Mouse (Mus musculus) forebrain, embryonic 12.5 days (tissue): ENCODE results near the gene Pou4f1. TPM values are rescaled to one million over a fixed set of nuclear protein-coding genes. Genes with fewer than 3 reads are reported as not detected.
A peak's percentile ranks its signal among the peaks of the same experiment; 100 is the strongest.
"Not testable (repeated sequence)": the region's sequence is repeated elsewhere in the genome, so short reads cannot be mapped to it uniquely, and the experiment has no call there.

ENCODE experiments used
- ATAC-seq: fragments of 200-750 bp; cut with Nextera tagmentation; 2 replicates; pipeline ENCODE4 v1.8.0; 2017; ENCODE audit warnings: moderate TSS enrichment; ENCODE audit not compliant: low FRiP score
- H3K27ac ChIP-seq: fragments of 300-500 bp; sonication (generic); 2 replicates; pipeline ENCODE4 v1.5.1; 2016; ENCODE audit warnings: mild to moderate bottlenecking
- H3K27me3 ChIP-seq: fragments of 300-500 bp; sonication (generic); 2 replicates; pipeline ENCODE4 v1.6.1; 2016; ENCODE audit warnings: mild to moderate bottlenecking
- H3K36me3 ChIP-seq: fragments of 300-500 bp; sonication (generic); replicated peaks from 2 replicates; pipeline ENCODE4 v1.6.1; 2016; ENCODE audit warnings: mild to moderate bottlenecking
- H3K4me1 ChIP-seq: fragments of 300-500 bp; sonication (generic); 2 replicates; pipeline ENCODE4 v1.6.1; 2016
- H3K4me2 ChIP-seq: fragments of 300-500 bp; sonication (generic); 2 replicates; pipeline ENCODE4 v1.6.1; 2016; ENCODE audit warnings: mild to moderate bottlenecking, moderate library complexity
- H3K4me3 ChIP-seq: fragments of 300-500 bp; sonication (generic); replicated peaks from 2 replicates; pipeline ENCODE4 v1.5.1; 2016; ENCODE audit warnings: mild to moderate bottlenecking
- H3K9ac ChIP-seq: fragments of 300-500 bp; sonication (generic); 2 replicates; pipeline ENCODE4 v1.6.1; 2016; ENCODE audit warnings: mild to moderate bottlenecking
- H3K9me3 ChIP-seq: fragments of 300-500 bp; sonication (generic); 2 replicates; pipeline ENCODE4 v1.6.1; 2016
- WGBS: fragments of 180-500 bp; shearing (Covaris S2); methylation state at CpG from one replicate; pipeline ENCODE4 v1.1.7; 2016; 5-methylcytosine and 5-hydroxymethylcytosine counted together
- polyA plus RNA-seq: library from polyadenylated mRNA; unstranded; fragments of >200 nt; fragmentation: Nextera tagmentation; extraction: Ambion mirVana; gene quantifications from 2 replicates; pipeline ENCODE4 v1.2.1, GENCODE M21; 2016

Gene Pou4f1
- 2.2 and 4.8 TPM in 2 replicates for polyA plus RNA-seq

DNA sequence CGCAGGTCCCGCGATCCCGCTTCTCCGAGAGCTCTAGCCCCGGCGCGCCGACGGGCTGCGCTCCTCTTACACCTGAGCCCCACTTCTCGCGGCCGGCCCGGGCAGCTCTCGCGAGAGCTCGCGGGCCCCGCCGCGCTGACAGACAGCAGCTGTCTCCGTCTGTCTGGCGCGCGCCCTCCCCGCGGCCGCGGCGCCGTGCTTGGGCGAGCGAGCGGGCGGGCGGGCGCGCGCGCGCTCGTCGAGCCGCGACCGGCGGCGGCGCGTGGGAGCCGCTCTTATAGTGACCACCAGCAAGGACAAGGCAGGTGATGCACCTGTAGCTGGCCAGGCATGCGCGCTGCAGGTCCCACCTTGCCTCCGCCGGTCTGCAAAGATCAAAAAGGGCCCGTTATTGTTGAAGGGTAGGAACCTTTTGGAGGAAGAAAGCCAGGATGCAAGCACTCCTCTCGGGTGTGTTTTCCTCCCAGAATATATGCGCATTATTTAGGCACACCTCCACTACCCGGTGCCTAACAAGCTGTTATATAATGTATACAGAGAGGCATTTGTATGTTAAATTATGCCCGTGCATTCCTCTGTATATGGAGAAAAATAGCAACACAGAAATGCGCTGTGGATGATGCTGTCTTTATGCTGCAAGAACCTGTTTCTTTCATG, at the start of gene Pou4f1:
TSS of gene Pou4f1 (minus strand) at position 34 of the 657 bp plus-strand sequence.
- peak within 1 kb of the TSS; percentile 88 for H3K4me2 ChIP-seq
- no peaks in the 10 kb centered on the region for H3K36me3 ChIP-seq
- peak within 1 kb of the TSS; percentile 49 for H3K9ac ChIP-seq
- H3K9me3 ChIP-seq, result no peaks in the 10 kb centered on the region
- peaks cover 92% of the 10 kb centered on the region for H3K27me3 ChIP-seq
- WGBS, result under 1% methylated on average over 56 of the region's 62 CpGs
- peak within 1 kb of the TSS; percentile 58 for H3K4me3 ChIP-seq
- no peak within 1 kb of the TSS for H3K27ac ChIP-seq
- peaks cover 29% of the 10 kb centered on the region for H3K4me1 ChIP-seq
- ATAC-seq, result peak; percentile 95

DNA sequence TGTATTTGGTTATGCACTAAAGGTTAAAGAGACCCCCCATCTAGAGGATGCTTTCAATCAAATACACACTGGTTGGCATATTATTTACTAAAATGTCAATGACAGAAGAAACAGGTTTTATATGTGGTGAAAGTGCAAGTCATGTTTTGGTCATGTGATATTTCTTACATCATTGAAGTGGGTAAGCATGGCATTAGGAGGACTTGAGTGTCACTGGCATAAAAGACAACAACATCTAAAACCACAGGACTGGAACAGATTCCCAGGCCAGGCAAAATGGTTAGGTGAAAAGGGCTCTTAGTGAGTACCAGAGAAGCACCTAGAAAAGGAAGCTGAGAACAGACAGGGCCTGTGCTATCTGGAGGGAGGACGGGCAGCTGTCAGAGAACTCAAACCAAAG, 43.9 kb upstream of the Pou4f1 start:
- WGBS, result 94% methylated on average over 1 of the region's 1 CpGs

DNA sequence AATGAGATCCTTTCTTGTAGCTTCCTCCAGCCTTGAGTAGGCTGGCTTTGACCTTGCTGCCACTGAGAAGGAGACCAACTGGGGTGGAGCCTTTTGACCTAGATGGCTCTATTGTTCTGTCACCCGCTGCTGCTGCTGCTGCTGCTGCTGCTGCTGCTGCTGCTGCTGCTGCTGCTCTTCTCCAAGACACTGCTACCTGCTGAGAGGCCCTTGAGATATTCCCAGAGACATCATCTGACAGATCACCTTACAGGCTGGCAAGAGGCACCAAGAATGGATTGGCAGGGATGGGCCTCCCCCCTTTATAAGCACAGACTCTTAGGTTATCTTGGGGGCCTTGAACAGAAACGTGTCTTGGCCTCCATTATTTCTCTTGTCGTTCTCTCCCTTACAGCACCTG, 35.0 kb upstream of the Pou4f1 start:
- H3K27ac ChIP-seq, result not testable (repeated sequence)
- peaks cover 84% of the 10 kb centered on the region for H3K36me3 ChIP-seq

More for the DNA sequence above, 43.9 kb upstream of the Pou4f1 start:
- H3K9me3 ChIP-seq, result no peaks in the 10 kb centered on the region
- no peak overlapping the region for H3K9ac ChIP-seq
- peaks cover 15% of the 10 kb centered on the region for H3K36me3 ChIP-seq
- ATAC-seq, result no peak
- no peak overlapping the region for H3K4me3 ChIP-seq
- H3K4me1 ChIP-seq, result no peaks in the 10 kb centered on the region
- no peaks in the 10 kb centered on the region for H3K27me3 ChIP-seq
- no peak overlapping the region for H3K27ac ChIP-seq
- H3K4me2 ChIP-seq, result no peak overlapping the region

DNA sequence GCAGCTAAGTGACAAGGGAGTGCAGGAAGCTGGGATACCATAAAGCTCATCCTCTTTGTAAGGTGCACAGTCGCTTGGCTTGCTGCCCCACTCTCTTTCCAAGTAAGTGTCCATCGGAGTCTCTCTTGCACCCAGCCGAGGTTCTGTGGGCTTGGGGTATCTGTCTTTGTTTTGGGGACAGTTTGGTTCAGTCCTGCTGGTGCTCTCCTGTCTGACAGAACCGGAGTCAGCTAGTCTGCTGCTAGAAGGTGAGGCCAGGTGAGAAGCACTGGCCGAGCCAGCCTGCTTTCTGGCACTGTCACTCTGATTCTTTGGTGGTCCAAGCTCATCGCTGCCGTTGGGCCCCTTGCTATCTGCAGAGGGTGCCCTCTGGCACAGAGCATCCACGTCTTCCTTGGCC, 12.0 kb upstream of the Pou4f1 start:
- Histone ChIP-seq H3K9me3 (no peaks in the 10 kb centered on the region), H3K9ac (no peak overlapping the region), H3K27me3 (peaks cover 17% of the 10 kb centered on the region), H3K27ac (no peak overlapping the region), H3K4me1 (no peaks in the 10 kb centered on the region), H3K4me2 (no peak overlapping the region), H3K4me3 (no peak overlapping the region), H3K36me3 (peaks cover 22% of the 10 kb centered on the region)
- ATAC-seq, result no peak
- whole genome bisulfite sequencing, result 90% methylated on average over 8 of the region's 8 CpGs

More for the DNA sequence above, 35.0 kb upstream of the Pou4f1 start:
- H3K27me3 ChIP-seq, H3K4me1 ChIP-seq, H3K9me3 ChIP-seq, H3K9ac ChIP-seq, ATAC-seq, H3K4me3 ChIP-seq, H3K4me2 ChIP-seq: not testable (repeated sequence)
- 69% methylated on average over 3 of the region's 3 CpGs for WGBS

DNA sequence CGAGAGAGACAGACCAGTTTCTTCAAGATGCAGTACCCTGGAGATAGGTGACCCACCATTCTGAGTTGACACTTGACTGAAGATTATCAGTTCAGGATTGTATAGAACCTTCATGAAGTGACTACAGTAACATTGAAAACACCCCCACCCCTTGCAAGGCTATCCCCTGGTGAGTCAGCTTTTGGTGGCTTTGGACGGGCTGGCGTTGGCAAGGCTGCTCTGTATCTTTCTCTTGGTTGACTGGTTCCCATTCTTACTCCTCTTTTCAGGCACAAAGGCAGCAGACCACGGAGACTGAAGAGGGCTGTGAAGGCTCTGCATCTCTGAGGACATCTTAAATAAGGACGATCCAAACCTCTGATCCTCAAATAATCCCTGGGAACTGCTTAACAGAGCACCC, 10.8 kb upstream of the Pou4f1 start:
- H3K4me1 ChIP-seq, result peaks cover 5% of the 10 kb centered on the region
- ATAC-seq, result no peak
- peaks cover 22% of the 10 kb centered on the region for H3K36me3 ChIP-seq
- no peak overlapping the region for H3K9ac ChIP-seq
- peaks cover 28% of the 10 kb centered on the region for H3K27me3 ChIP-seq
- no peak overlapping the region for H3K4me3 ChIP-seq
- no peak overlapping the region for H3K4me2 ChIP-seq
- no peaks in the 10 kb centered on the region for H3K9me3 ChIP-seq
- H3K27ac ChIP-seq, result no peak overlapping the region
- 67% methylated on average over 5 of the region's 5 CpGs for WGBS

DNA sequence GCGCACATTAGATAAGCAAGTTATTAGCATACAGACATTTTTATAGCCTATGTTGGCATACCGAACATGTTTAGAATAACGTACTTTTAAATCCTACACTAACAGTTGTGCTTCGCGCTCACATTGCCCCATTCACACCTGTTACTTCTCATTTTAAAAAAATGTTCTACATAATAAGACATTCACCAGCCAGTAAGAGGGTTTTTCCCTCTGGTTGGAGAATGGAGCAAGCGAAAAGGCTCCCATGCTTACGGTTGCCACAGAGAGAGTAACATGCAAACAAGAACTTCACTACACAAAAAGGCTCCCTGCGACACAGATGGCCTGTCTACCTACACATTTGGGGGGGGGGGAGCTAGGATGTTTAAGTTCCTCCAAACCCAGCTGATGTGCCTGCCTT, 9.8 kb upstream of the Pou4f1 start:
- H3K27me3 ChIP-seq, result peaks cover 36% of the 10 kb centered on the region
- WGBS, result 96% methylated on average over 8 of the region's 8 CpGs
- H3K9ac ChIP-seq, result no peak overlapping the region
- ATAC-seq, result no peak
- no peak overlapping the region for H3K4me2 ChIP-seq
- H3K36me3 ChIP-seq, result peaks cover 22% of the 10 kb centered on the region
- no peaks in the 10 kb centered on the region for H3K9me3 ChIP-seq
- no peak overlapping the region for H3K4me3 ChIP-seq
- H3K27ac ChIP-seq, result no peak overlapping the region
- H3K4me1 ChIP-seq, result peaks cover 12% of the 10 kb centered on the region

DNA sequence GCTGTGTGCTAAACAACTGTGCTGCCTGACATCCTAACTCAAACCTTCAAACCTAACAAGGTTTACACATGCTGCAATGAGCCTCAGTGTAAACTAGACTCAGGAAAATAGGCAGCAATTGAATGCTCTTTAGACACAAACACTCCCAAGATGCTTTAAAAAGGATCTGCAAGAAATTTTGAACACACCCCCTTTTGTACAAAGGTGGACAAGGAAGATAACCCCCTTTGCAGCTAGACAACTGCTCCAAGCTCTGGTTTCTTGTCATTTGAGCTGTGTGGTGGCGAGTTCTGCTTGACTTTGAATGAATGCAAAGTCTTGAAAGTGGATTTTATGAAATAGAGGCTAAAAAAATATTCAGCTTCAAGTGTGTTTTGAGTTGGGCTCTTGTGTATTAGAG, 7.6 kb upstream of the Pou4f1 start:
- no peak for ATAC-seq
- Histone ChIP-seq H3K9ac (no peak overlapping the region), H3K9me3 (no peaks in the 10 kb centered on the region), H3K36me3 (peaks cover 22% of the 10 kb centered on the region), H3K4me2 (no peak overlapping the region), H3K27ac (no peak overlapping the region), H3K27me3 (peaks cover 57% of the 10 kb centered on the region), H3K4me1 (peaks cover 13% of the 10 kb centered on the region), H3K4me3 (no peak overlapping the region)
- WGBS, result 73% methylated on average over 1 of the region's 1 CpGs

DNA sequence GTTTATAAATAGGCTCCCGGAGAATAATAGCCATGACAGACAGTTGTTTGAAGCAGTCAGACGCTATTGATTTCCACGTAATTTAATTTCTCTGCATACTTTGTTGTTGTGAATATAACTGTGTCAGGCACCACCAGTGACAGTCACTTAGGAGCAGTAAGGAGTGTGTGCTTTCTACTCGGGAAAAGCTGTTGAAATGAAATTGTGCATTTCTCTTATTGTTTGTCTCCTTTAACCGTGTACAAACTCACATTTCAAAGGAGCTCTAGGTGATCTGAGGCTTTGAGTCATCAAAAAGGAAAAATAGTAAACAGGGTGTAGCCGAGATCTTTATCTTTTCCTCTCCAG, 798 bp upstream of the Pou4f1 start:
- no peak overlapping the region for H3K27ac ChIP-seq
- H3K4me2 ChIP-seq, result peak overlapping the region; percentile 88
- no peak overlapping the region for H3K4me3 ChIP-seq
- H3K9me3 ChIP-seq, result no peaks in the 10 kb centered on the region
- ATAC-seq, result no peak
- no peaks in the 10 kb centered on the region for H3K36me3 ChIP-seq
- 2% methylated on average over 6 of the region's 6 CpGs for WGBS
- peaks cover 90% of the 10 kb centered on the region for H3K27me3 ChIP-seq
- H3K9ac ChIP-seq, result no peak overlapping the region
- H3K4me1 ChIP-seq, result peaks cover 32% of the 10 kb centered on the region

DNA sequence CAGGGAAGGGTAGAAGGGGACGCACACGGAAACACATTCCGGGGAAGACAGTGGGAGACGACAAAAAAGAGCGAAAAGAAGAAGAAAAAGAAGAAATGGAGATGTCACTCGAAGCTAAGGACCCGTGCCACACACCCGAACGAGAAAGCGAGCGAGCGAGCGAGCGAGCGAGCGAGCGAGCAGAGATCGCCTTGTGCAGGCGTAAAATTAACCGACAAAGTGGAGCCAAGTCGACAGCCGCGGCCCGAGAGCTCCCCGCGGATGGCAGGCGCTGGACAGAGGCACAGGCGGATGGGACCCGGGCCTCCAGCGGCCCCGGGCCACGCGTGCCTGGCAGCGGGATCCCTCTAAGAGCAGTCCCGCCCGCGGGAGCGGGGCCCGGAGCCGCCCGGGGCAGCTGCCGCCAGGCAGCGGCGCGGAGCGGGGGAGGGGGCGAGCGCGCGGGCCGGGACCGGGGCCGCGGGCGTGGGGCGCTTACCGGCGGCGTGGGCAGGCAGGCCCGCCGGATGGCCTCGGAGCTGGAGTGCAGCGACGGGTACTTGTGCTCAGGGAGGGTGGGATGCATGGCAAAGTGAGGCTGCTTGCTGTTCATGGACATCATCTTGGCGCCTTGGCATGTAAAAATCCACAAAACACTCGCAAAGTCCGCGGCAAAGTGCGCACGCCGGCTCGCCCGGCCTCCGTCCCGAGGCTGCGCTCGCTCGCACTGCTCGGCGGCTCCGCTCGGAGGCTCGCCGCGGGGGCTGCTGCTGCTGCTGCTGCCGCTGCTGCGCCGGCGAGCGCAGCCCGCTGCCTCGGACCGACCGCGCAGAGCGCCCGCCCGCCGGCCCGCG, 450 bp downstream of the Pou4f1 start:
- no peaks in the 10 kb centered on the region for H3K9me3 ChIP-seq
- H3K9ac ChIP-seq, result peak overlapping the region; percentile 49
- H3K4me1 ChIP-seq, result peaks cover 24% of the 10 kb centered on the region
- under 1% methylated on average over 98 of the region's 101 CpGs for WGBS
- peak; percentile 58 for ATAC-seq
- peaks cover 87% of the 10 kb centered on the region for H3K27me3 ChIP-seq
- no peaks in the 10 kb centered on the region for H3K36me3 ChIP-seq
- H3K4me3 ChIP-seq, result peak overlapping the region; percentile 58
- H3K27ac ChIP-seq, result no peak overlapping the region
- peak overlapping the region; percentile 88 for H3K4me2 ChIP-seq

DNA sequence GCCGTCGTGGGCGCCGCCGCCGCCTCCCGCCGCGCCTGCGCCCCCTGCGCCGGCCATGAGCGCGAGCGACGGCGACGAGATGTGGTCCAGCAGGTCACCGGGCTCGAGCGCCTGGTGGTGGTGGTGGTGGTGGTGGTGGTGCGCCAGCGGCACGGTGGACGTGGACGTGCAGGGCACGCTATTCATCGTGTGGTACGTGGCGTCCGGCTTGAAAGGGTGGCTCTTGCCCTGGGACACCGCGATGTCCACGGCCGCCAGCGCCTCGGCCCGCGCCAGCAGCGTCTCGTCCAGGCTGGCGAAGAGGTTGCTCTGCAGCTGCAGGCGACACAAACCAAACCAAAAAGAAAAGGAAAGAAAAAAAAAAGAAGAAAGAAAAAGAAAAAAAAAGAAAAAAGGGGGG, 1.2 kb downstream of the Pou4f1 start:
- peak overlapping the region; percentile 58 for H3K4me3 ChIP-seq
- peaks cover 84% of the 10 kb centered on the region for H3K27me3 ChIP-seq
- H3K4me1 ChIP-seq, result peaks cover 24% of the 10 kb centered on the region
- H3K9ac ChIP-seq, result no peak overlapping the region
- H3K9me3 ChIP-seq, result no peaks in the 10 kb centered on the region
- H3K36me3 ChIP-seq, result no peaks in the 10 kb centered on the region
- WGBS, result under 1% methylated on average over 32 of the region's 43 CpGs
- no peak overlapping the region for H3K27ac ChIP-seq
- no peak for ATAC-seq
- peak overlapping the region; percentile 88 for H3K4me2 ChIP-seq

DNA sequence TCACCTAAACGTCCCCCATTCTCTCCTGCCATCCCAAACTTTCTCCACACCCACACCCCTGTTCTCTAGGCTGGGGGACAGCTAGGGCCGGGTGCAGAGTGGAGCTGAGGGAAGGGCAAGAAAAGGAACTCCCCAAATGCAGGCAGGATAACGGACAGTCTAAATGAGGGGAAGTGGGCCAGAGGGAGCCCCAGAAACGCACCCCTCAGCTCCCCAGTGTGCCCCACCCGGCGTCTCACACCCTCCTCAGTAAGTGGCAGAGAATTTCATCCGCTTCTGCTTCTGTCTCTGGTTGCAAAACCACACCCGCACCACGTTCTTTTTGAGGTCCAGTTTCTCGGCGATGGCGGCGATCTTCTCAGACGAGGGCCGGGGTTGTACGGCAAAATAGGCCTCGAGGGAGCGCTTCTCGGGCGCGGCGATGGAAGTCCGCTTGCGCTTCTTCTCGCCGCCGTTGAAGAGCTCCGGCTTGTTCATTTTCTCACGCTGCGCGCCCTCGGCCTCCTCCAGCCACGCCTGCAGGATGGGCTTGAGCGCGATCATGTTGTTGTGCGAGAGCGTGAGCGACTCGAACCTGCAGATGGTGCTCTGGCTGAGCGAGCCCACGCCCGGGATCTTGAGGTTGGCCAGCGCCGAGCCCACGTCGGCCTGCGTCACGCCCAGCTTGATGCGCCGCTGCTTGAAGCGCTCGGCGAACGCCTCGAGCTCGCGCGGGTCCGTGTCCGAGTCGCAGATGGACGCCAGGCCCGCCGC, 2.1 kb downstream of the Pou4f1 start:
- ATAC-seq, result no peak
- under 1% methylated on average over 64 of the region's 64 CpGs for WGBS
- H3K9me3 ChIP-seq, result no peaks in the 10 kb centered on the region
- no peak overlapping the region for H3K27ac ChIP-seq
- H3K9ac ChIP-seq, result no peak overlapping the region
- peaks cover 26% of the 10 kb centered on the region for H3K4me1 ChIP-seq
- peak overlapping the region; percentile 58 for H3K4me3 ChIP-seq
- H3K36me3 ChIP-seq, result no peaks in the 10 kb centered on the region
- peak overlapping the region; percentile 88 for H3K4me2 ChIP-seq
- peaks cover 84% of the 10 kb centered on the region for H3K27me3 ChIP-seq

DNA sequence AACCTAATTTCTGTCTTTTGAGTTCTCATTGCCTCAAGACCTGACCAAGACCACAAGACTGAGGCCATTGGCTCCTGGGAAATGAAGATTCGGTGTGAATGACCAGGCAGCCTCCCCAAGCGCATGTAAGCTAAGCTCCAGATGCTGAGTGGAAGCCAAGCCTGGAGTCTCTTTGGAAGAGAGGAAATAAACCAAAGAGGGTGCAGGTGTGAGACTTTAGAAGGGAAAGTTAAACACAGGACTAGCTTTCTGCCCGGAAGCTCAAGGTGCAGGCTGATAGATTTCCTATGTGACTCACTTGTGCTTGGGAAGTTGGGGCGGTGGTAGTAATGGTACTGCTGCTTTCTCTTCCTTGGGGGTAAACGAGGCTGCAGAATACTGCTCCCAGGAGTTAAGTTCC, 3.0 kb downstream of the Pou4f1 start:
- peaks cover 33% of the 10 kb centered on the region for H3K4me1 ChIP-seq
- peaks cover 82% of the 10 kb centered on the region for H3K27me3 ChIP-seq
- no peak overlapping the region for H3K4me2 ChIP-seq
- no peak overlapping the region for H3K9ac ChIP-seq
- 3% methylated on average over 5 of the region's 5 CpGs for WGBS
- H3K36me3 ChIP-seq, result no peaks in the 10 kb centered on the region
- H3K27ac ChIP-seq, result no peak overlapping the region
- no peak overlapping the region for H3K4me3 ChIP-seq
- no peak for ATAC-seq
- H3K9me3 ChIP-seq, result no peaks in the 10 kb centered on the region
